Mouse (Mus musculus): ENCODE results near the gene Dlx1. TPM values are rescaled to one million over a fixed set of nuclear protein-coding genes. Genes with fewer than 3 reads are reported as not detected.

The Dlx1 gene
- polyA plus RNA-seq, 1 experiment from 2014 or later = 8.3 TPM

- Histone ChIP-seq H3K9me3 (replicated peaks) (no peaks in the 10 kb centered on the region), H3K4me2 (replicated peaks) (peak overlapping the region; percentile 76), H3K27me3 (peaks cover 97% of the 10 kb centered on the region), H3K9ac (no peak overlapping the region), H3K4me3 (peak overlapping the region; percentile 41), H3K4me1 (peaks cover 14% of the 10 kb centered on the region), H3K27ac (no peak overlapping the region), H3K36me3 (no peaks in the 10 kb centered on the region)
- WGBS = 1% methylated on average over 34 of the region's 34 CpGs
- no peak for ATAC-seq (ENCODE audit: low FRiP score)
Observed at GRCm38 (mm10) chr2:71530391-71531123, 2.6 kb downstream of the Dlx1 start.

GRCm38 (mm10) chr2:71531124-71531590, 3.2 kb downstream of the Dlx1 start:
- peak overlapping the region; percentile 76 for H3K4me2 ChIP-seq (replicated peaks)
- H3K4me3 ChIP-seq = peak overlapping the region; percentile 41
- H3K27me3 ChIP-seq = peaks cover 95% of the 10 kb centered on the region
- peaks cover 14% of the 10 kb centered on the region for H3K4me1 ChIP-seq
- H3K27ac ChIP-seq = no peak overlapping the region
- under 1% methylated on average over 12 of the region's 12 CpGs for WGBS
- H3K9me3 ChIP-seq (replicated peaks) = no peaks in the 10 kb centered on the region
- no peak overlapping the region for H3K9ac ChIP-seq
- no peaks in the 10 kb centered on the region for H3K36me3 ChIP-seq
- no peak for ATAC-seq (ENCODE audit: low FRiP score)

GRCm38 (mm10) chr2:71531990-71532970, 4.4 kb downstream of the Dlx1 start:
- Histone ChIP-seq H3K9ac (no peak overlapping the region), H3K9me3 (replicated peaks) (no peaks in the 10 kb centered on the region), H3K27me3 (peaks cover 95% of the 10 kb centered on the region), H3K27ac (no peak overlapping the region), H3K36me3 (no peaks in the 10 kb centered on the region), H3K4me3 (0 out of 2 replicates have a peak overlapping the region, but pooled peaks have one; percentile 11), H3K4me1 (peaks cover 14% of the 10 kb centered on the region), H3K4me2 (replicated peaks) (peak overlapping the region; percentile 11; the same call in 1 of the 2 replicates)
- WGBS = 1% methylated on average over 43 of the region's 43 CpGs
- ATAC-seq (ENCODE audit: low FRiP score) = no peak

- Histone ChIP-seq H3K27me3 (peaks cover 95% of the 10 kb centered on the region), H3K4me1 (peaks cover 14% of the 10 kb centered on the region), H3K36me3 (no peaks in the 10 kb centered on the region), H3K4me3 (0 out of 2 replicates have a peak overlapping the region, but pooled peaks have one; percentile 11), H3K9ac (no peak overlapping the region), H3K9me3 (replicated peaks) (no peaks in the 10 kb centered on the region), H3K27ac (no peak overlapping the region), H3K4me2 (replicated peaks) (no peak overlapping the region)
- 11% methylated on average over 5 of the region's 5 CpGs for WGBS
- ATAC-seq (ENCODE audit: low FRiP score) = no peak
Observed at GRCm38 (mm10) chr2:71533094-71533493, 5.2 kb downstream of the Dlx1 start.

- H3K27me3 ChIP-seq = peaks cover 95% of the 10 kb centered on the region
- H3K4me3 ChIP-seq = no peak overlapping the region; the same call in 1 of the 2 replicates
- H3K27ac ChIP-seq = no peak overlapping the region
- WGBS = under 1% methylated on average over 20 of the region's 20 CpGs
- peaks cover 5% of the 10 kb centered on the region for H3K4me1 ChIP-seq
- H3K9ac ChIP-seq = no peak overlapping the region
- no peaks in the 10 kb centered on the region for H3K36me3 ChIP-seq
- H3K9me3 ChIP-seq (replicated peaks) = no peaks in the 10 kb centered on the region
- H3K4me2 ChIP-seq (replicated peaks) = no peak overlapping the region
- no peak for ATAC-seq (ENCODE audit: low FRiP score)
Observed at GRCm38 (mm10) chr2:71534242-71535052, 6.5 kb downstream of the Dlx1 start.

- Histone ChIP-seq H3K4me2 (replicated peaks) (peak overlapping the region; percentile 26), H3K4me1 (peaks cover 20% of the 10 kb centered on the region), H3K27ac (no peak overlapping the region), H3K9me3 (replicated peaks) (no peaks in the 10 kb centered on the region), H3K36me3 (no peaks in the 10 kb centered on the region), H3K9ac (0 out of 2 replicates have a peak overlapping the region, but pooled peaks have one; percentile 29), H3K27me3 (peaks cover 94% of the 10 kb centered on the region), H3K4me3 (peak overlapping the region; percentile 15; the same call in 1 of the 2 replicates)
- ATAC-seq (ENCODE audit: low FRiP score) = no peak
- WGBS = 2% methylated on average over 47 of the region's 48 CpGs
Observed at GRCm38 (mm10) chr2:71540611-71541417, 12.9 kb downstream of the Dlx1 start.

- Histone ChIP-seq H3K4me1 (peaks cover 26% of the 10 kb centered on the region), H3K27me3 (peaks cover 94% of the 10 kb centered on the region), H3K27ac (no peak overlapping the region), H3K9me3 (replicated peaks) (no peaks in the 10 kb centered on the region), H3K9ac (0 out of 2 replicates have a peak overlapping the region, but pooled peaks have one; percentile 29), H3K4me2 (replicated peaks) (peak overlapping the region; percentile 26), H3K36me3 (no peaks in the 10 kb centered on the region), H3K4me3 (peak overlapping the region; percentile 15; the same call in 1 of the 2 replicates)
- no peak for ATAC-seq (ENCODE audit: low FRiP score)
- WGBS = 2% methylated on average over 37 of the region's 37 CpGs
Observed at GRCm38 (mm10) chr2:71541418-71542226, 13.7 kb downstream of the Dlx1 start.

GRCm38 (mm10) chr2:71542227-71542815, 14.4 kb downstream of the Dlx1 start:
- Histone ChIP-seq H3K27ac (no peak overlapping the region), H3K4me2 (replicated peaks) (peak overlapping the region; percentile 33), H3K4me3 (0 out of 2 replicates have a peak overlapping the region, but pooled peaks have one; percentile 17), H3K9ac (no peak overlapping the region), H3K4me1 (peaks cover 29% of the 10 kb centered on the region), H3K27me3 (peaks cover 94% of the 10 kb centered on the region), H3K36me3 (no peaks in the 10 kb centered on the region), H3K9me3 (replicated peaks) (no peaks in the 10 kb centered on the region)
- no peak for ATAC-seq (ENCODE audit: low FRiP score)
- 2% methylated on average over 11 of the region's 11 CpGs for WGBS

- WGBS = under 1% methylated on average over 30 of the region's 30 CpGs
- peaks cover 29% of the 10 kb centered on the region for H3K4me1 ChIP-seq
- H3K4me2 ChIP-seq (replicated peaks) = peak overlapping the region; percentile 33
- peak overlapping the region; percentile 17 for H3K4me3 ChIP-seq
- H3K27me3 ChIP-seq = peaks cover 90% of the 10 kb centered on the region
- H3K9ac ChIP-seq = no peak overlapping the region
- 0 out of 2 replicates have a peak, but pooled peaks have one; percentile 11 for ATAC-seq (ENCODE audit: low FRiP score)
- H3K9me3 ChIP-seq (replicated peaks) = no peaks in the 10 kb centered on the region
- no peaks in the 10 kb centered on the region for H3K36me3 ChIP-seq
- 0 out of 2 replicates have a peak overlapping the region, but pooled peaks have one; percentile 0 for H3K27ac ChIP-seq
Observed at GRCm38 (mm10) chr2:71542816-71543301, 14.9 kb downstream of the Dlx1 start.

- H3K27ac ChIP-seq = no peak overlapping the region
- H3K27me3 ChIP-seq = peaks cover 90% of the 10 kb centered on the region
- WGBS = 2% methylated on average over 9 of the region's 9 CpGs
- peaks cover 29% of the 10 kb centered on the region for H3K4me1 ChIP-seq
- H3K4me2 ChIP-seq (replicated peaks) = peak overlapping the region; percentile 98
- H3K9me3 ChIP-seq (replicated peaks) = no peaks in the 10 kb centered on the region
- no peak for ATAC-seq (ENCODE audit: low FRiP score)
- H3K4me3 ChIP-seq = peak overlapping the region; percentile 51
- no peak overlapping the region for H3K9ac ChIP-seq
- no peaks in the 10 kb centered on the region for H3K36me3 ChIP-seq
Observed at GRCm38 (mm10) chr2:71543531-71543930, 15.6 kb downstream of the Dlx1 start.
